Mouse (Mus musculus) heart, embryonic 15.5 days (tissue): Measurements from ENCODE around the gene Proca1. TPM values are rescaled to one million over a fixed set of nuclear protein-coding genes. Genes with fewer than 3 reads are reported as not detected.

ENCODE experiments used
- ATAC-seq: fragments of 200-750 bp; cut with Nextera tagmentation; replicated peaks from 2 replicates; pipeline ENCODE4 v1.8.0; 2017; ENCODE audit warnings: low read depth, moderate TSS enrichment; ENCODE audit not compliant: insufficient number of reproducible peaks, insufficient read depth, low FRiP score
- H3K27ac ChIP-seq: fragments of 300-500 bp; sonication (generic); 2 replicates; pipeline ENCODE4 v1.5.1; 2015; ENCODE audit warnings: mild to moderate bottlenecking, inconsistent platforms
- H3K27me3 ChIP-seq: fragments of 300-500 bp; sonication (generic); 2 replicates; pipeline ENCODE4 v1.6.1; 2015; ENCODE audit warnings: inconsistent platforms
- H3K36me3 ChIP-seq: fragments of 300-500 bp; sonication (generic); 2 replicates; pipeline ENCODE4 v1.6.1; 2015; ENCODE audit warnings: mild to moderate bottlenecking, inconsistent platforms
- H3K4me1 ChIP-seq: fragments of 300-500 bp; sonication (generic); replicated peaks from 2 replicates; pipeline ENCODE4 v1.6.1; 2015; ENCODE audit warnings: inconsistent platforms
- H3K4me2 ChIP-seq: fragments of 300-500 bp; sonication (generic); 2 replicates; pipeline ENCODE4 v1.6.1; 2015; ENCODE audit warnings: inconsistent platforms, mild to moderate bottlenecking, moderate library complexity
- H3K4me3 ChIP-seq: fragments of 300-500 bp; sonication (generic); 2 replicates; pipeline ENCODE4 v1.5.1; 2015; ENCODE audit warnings: mild to moderate bottlenecking, inconsistent platforms
- H3K9ac ChIP-seq: fragments of 300-500 bp; sonication (generic); 2 replicates; pipeline ENCODE4 v1.6.1; 2015; ENCODE audit warnings: mild to moderate bottlenecking, inconsistent platforms
- H3K9me3 ChIP-seq: fragments of 300-500 bp; sonication (generic); replicated peaks from 2 replicates; pipeline ENCODE4 v1.6.1; 2016; ENCODE audit warnings: inconsistent platforms
- WGBS: fragments of 180-500 bp; shearing (Covaris S2); methylation state at CpG from one replicate; pipeline ENCODE4 v1.1.7; 2015; ENCODE audit warnings: mixed read lengths; 5-methylcytosine and 5-hydroxymethylcytosine counted together
- polyA plus RNA-seq: library from polyadenylated mRNA; unstranded; fragments of >200 nt; fragmentation: Nextera tagmentation; extraction: Ambion mirVana; gene quantifications from 2 replicates; pipeline ENCODE4 v1.2.1, GENCODE M21; 2015

Gene Proca1
- polyA plus RNA-seq: 2.9 and 3.0 TPM in 2 replicates

GRCm38 (mm10) chr11:78193113-78193512, at the start of gene Proca1:
Gene Proca1, plus strand, starts transcription at chr11:78193392.
- peak within 1 kb of the TSS; percentile 63 for H3K4me3 ChIP-seq
- H3K27me3 ChIP-seq: no peaks in the 10 kb centered on the region
- peaks cover 33% of the 10 kb centered on the region for H3K4me1 ChIP-seq
- H3K36me3 ChIP-seq: peaks cover 24% of the 10 kb centered on the region
- 45% methylated on average over 1 of the region's 1 CpGs for WGBS
- peak within 1 kb of the TSS; percentile 89 for H3K4me2 ChIP-seq
- no peak within 1 kb of the TSS for H3K9ac ChIP-seq
- no peak within 1 kb of the TSS for H3K27ac ChIP-seq
- no peak for ATAC-seq
- H3K9me3 ChIP-seq: no peaks in the 10 kb centered on the region

DNA sequence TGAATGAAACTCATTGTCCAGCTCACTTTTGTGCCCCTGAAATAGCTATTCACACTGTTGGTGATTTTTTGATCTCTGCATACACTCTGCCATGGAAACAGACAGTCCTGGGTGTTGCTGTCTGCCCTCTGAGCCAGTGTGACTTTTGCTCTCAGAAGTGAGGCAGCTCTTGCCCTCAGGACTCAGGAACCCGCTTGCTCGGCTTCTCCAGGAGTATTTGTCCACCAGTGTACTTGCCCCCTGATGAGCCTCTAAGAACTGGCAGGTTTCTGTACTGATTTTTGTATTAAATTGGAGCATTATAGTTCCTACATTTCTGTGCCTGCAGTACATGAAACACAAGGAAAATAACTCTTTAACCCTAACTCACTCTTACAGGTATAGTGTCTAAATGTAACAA, 49.7 kb upstream of the Proca1 start:
- Histone ChIP-seq H3K27me3 (no peaks in the 10 kb centered on the region), H3K9ac (no peak overlapping the region), H3K9me3 (no peaks in the 10 kb centered on the region), H3K4me1 (peaks cover 22% of the 10 kb centered on the region), H3K4me3 (no peak overlapping the region), H3K4me2 (no peak overlapping the region), H3K36me3 (peaks cover 35% of the 10 kb centered on the region), H3K27ac (no peak overlapping the region)
- 89% methylated on average over 2 of the region's 2 CpGs for WGBS
- ATAC-seq: no peak

DNA sequence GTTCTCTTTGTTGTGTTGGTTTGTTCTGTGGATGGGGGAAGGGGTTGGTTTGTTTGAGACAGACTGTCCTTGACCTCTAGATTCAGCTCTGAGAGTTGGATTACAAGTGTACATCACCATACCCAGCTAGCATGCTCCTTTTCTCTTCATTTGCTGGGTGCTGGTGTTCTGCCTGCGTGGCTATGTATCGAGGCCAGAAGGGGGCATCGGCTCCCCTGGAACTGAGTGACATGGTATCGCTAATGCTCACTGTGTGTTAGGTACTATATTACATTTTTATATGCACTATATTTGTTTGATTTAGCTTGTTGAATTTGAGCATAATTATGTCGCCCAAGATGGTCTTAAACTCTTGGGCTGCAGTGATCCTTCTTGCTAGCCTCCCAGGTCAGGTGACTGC, 47.0 kb upstream of the Proca1 start:
- Histone ChIP-seq H3K4me2 (no peak overlapping the region), H3K4me3 (no peak overlapping the region), H3K4me1 (peaks cover 10% of the 10 kb centered on the region; the same call in 1 of the 2 replicates), H3K27ac (no peak overlapping the region), H3K36me3 (peaks cover 56% of the 10 kb centered on the region), H3K9me3 (no peaks in the 10 kb centered on the region), H3K9ac (no peak overlapping the region), H3K27me3 (no peaks in the 10 kb centered on the region)
- ATAC-seq: no peak
- 92% methylated on average over 5 of the region's 5 CpGs for WGBS

GRCm38 (mm10) chr11:78146707-78147543, 46.3 kb upstream of the Proca1 start:
- H3K27me3 ChIP-seq: no peaks in the 10 kb centered on the region
- WGBS: 86% methylated on average over 6 of the region's 6 CpGs
- no peak overlapping the region for H3K4me2 ChIP-seq
- H3K4me1 ChIP-seq: peaks cover 2% of the 10 kb centered on the region; the same call in 1 of the 2 replicates
- no peaks in the 10 kb centered on the region for H3K9me3 ChIP-seq
- ATAC-seq: no peak
- H3K9ac ChIP-seq: no peak overlapping the region
- H3K27ac ChIP-seq: no peak overlapping the region
- H3K36me3 ChIP-seq: peaks cover 59% of the 10 kb centered on the region
- H3K4me3 ChIP-seq: no peak overlapping the region

GRCm38 (mm10) chr11:78151161-78151560, 42.0 kb upstream of the Proca1 start:
- Histone ChIP-seq H3K4me1 (0 out of 2 replicates have a peak, but pooled peaks cover 7% of the 10 kb centered on the region), H3K9me3 (no peaks in the 10 kb centered on the region), H3K9ac (no peak overlapping the region), H3K27me3 (no peaks in the 10 kb centered on the region), H3K4me2 (no peak overlapping the region), H3K36me3 (peaks cover 62% of the 10 kb centered on the region), H3K4me3 (no peak overlapping the region), H3K27ac (no peak overlapping the region)
- 36% methylated on average over 1 of the region's 1 CpGs for WGBS
- no peak for ATAC-seq

DNA sequence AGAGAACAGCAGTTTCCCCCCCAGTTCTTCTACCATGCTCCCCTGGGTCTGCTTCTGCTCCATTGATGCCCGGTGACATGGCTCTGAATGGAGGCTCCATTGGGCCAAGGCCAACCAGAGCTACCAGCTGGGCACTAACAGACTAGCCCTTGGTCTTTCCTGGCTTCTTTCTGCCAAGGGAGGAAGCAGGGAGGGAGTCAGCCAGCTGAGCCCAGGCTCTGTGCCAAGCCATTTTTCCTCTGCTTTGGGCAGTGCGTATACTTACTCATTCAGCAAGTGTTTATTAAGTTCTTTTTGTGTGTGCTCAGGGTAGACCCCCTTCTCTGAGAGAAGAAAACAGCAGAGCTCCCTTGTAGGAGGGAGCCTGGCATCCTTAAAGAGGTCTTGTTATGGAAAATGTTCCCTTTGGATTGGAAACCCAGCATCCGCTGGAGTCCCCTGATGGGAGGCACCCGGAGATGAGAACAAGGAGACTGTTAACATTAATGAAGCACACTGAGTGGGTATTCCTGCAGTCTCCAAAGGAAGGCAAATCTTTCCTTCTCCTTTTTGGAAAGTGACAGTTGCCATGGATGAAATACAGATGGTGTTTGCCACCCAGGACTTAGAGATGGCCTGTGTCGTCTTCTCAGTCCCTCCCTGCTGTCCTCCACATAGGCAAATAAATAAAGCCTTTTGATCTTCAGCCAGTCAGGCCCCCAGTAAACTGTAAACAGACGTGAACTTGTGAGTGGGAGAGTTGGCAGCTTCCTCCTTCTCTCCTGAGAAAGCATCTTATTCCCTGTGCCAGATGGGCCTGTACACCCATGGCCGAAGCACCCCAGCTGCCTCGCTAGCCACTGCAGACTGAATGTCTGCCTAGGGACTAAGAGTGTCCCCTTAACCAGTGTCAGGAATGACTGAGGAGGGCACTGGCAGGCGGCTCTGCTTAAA, 40.6 kb upstream of the Proca1 start:
- no peak overlapping the region for H3K4me2 ChIP-seq
- H3K4me1 ChIP-seq: 0 out of 2 replicates have a peak, but pooled peaks cover 7% of the 10 kb centered on the region
- no peak overlapping the region for H3K9ac ChIP-seq
- H3K9me3 ChIP-seq: no peaks in the 10 kb centered on the region
- 62% methylated on average over 9 of the region's 9 CpGs for WGBS
- H3K4me3 ChIP-seq: no peak overlapping the region
- 0 out of 2 replicates have a peak, but pooled peaks have one; percentile 15 for ATAC-seq
- no peaks in the 10 kb centered on the region for H3K27me3 ChIP-seq
- peak overlapping the region; percentile 34 for H3K27ac ChIP-seq
- H3K36me3 ChIP-seq: peaks cover 62% of the 10 kb centered on the region

GRCm38 (mm10) chr11:78153778-78154177, 39.4 kb upstream of the Proca1 start:
- H3K36me3 ChIP-seq: peaks cover 65% of the 10 kb centered on the region
- H3K27ac ChIP-seq: no peak overlapping the region
- ATAC-seq: no peak
- H3K4me3 ChIP-seq: no peak overlapping the region
- no peaks in the 10 kb centered on the region for H3K27me3 ChIP-seq
- 82% methylated on average over 13 of the region's 13 CpGs for WGBS
- H3K4me2 ChIP-seq: no peak overlapping the region
- 0 out of 2 replicates have a peak, but pooled peaks cover 7% of the 10 kb centered on the region for H3K4me1 ChIP-seq
- H3K9ac ChIP-seq: no peak overlapping the region
- H3K9me3 ChIP-seq: no peaks in the 10 kb centered on the region

GRCm38 (mm10) chr11:78155674-78156073, 37.5 kb upstream of the Proca1 start:
- 81% methylated on average over 5 of the region's 5 CpGs for WGBS
- H3K27me3 ChIP-seq: no peaks in the 10 kb centered on the region
- H3K9ac ChIP-seq: no peak overlapping the region
- H3K36me3 ChIP-seq: peaks cover 67% of the 10 kb centered on the region
- H3K9me3 ChIP-seq: no peaks in the 10 kb centered on the region
- no peak overlapping the region for H3K27ac ChIP-seq
- ATAC-seq: no peak
- H3K4me2 ChIP-seq: no peak overlapping the region
- H3K4me3 ChIP-seq: no peak overlapping the region
- peaks cover 12% of the 10 kb centered on the region; the same call in 1 of the 2 replicates for H3K4me1 ChIP-seq

DNA sequence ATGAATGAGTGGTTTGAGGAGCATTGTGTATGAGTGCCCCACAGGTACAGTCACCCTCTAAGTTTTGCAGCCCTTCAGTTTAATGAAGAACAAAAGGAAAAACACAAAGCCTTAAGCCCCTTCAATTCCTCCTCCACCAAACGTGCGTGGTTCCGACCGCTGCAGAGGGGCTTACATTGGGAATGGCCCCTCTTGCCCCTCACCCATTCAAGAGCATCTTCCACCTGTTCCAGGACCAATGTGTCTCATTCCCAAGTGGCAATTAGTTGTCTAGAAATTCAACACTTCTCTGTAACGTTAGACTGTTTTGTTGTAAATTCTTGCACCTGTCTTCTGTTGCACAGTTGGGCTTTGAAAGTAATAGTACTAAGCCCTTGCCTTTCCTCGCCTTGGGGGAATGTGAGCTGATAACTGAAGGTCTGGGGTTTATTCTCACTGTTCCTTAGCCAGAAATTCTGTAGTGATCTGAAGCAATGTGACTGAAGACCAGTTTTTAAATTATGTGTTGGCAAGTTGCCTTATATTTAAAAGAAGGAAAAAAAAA, 37.0 kb upstream of the Proca1 start:
- H3K36me3 ChIP-seq: peaks cover 67% of the 10 kb centered on the region
- WGBS: 75% methylated on average over 6 of the region's 6 CpGs
- ATAC-seq: no peak
- no peaks in the 10 kb centered on the region for H3K27me3 ChIP-seq
- no peaks in the 10 kb centered on the region for H3K9me3 ChIP-seq
- no peak overlapping the region for H3K4me2 ChIP-seq
- H3K4me3 ChIP-seq: no peak overlapping the region
- H3K9ac ChIP-seq: no peak overlapping the region
- peaks cover 12% of the 10 kb centered on the region; the same call in 1 of the 2 replicates for H3K4me1 ChIP-seq
- no peak overlapping the region for H3K27ac ChIP-seq

- Histone ChIP-seq H3K36me3 (peaks cover 61% of the 10 kb centered on the region), H3K9me3 (no peaks in the 10 kb centered on the region), H3K4me1 (peaks cover 28% of the 10 kb centered on the region), H3K9ac (no peak overlapping the region), H3K27ac (no peak overlapping the region), H3K4me2 (no peak overlapping the region), H3K4me3 (no peak overlapping the region), H3K27me3 (no peaks in the 10 kb centered on the region)
- 0 out of 2 replicates have a peak, but pooled peaks have one; percentile 15 for ATAC-seq
- 13% methylated on average over 2 of the region's 2 CpGs for WGBS
Measured at GRCm38 (mm10) chr11:78159096-78159495, 34.1 kb upstream of the Proca1 start.

DNA sequence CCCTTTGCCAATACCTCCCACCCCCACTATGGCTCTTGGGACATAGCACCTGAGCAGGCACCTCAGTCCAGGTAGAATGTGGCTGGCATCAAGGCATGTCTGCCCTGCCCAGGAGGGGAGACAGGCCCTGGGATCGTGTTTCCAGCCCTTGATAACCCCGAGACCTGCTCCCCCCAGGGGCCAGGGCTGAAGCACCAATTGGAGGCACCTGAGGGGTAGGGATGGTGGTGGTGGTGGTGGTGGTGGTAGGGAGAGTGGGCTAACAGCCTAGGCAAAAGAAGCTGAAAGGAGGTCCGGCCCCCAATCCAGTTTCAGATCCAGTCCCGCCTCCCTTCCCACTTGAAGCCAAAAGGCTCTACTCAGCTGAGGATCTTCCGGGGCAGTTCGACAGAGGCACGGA, 33.6 kb upstream of the Proca1 start:
- ATAC-seq: no peak
- H3K36me3 ChIP-seq: peaks cover 56% of the 10 kb centered on the region

More for the DNA sequence above, 33.6 kb upstream of the Proca1 start:
- Histone ChIP-seq H3K4me2 (no peak overlapping the region), H3K27me3 (no peaks in the 10 kb centered on the region), H3K4me1 (peaks cover 31% of the 10 kb centered on the region), H3K9ac (no peak overlapping the region; the same call in 1 of the 2 replicates), H3K9me3 (no peaks in the 10 kb centered on the region), H3K4me3 (no peak overlapping the region), H3K27ac (no peak overlapping the region)
- 73% methylated on average over 7 of the region's 7 CpGs for WGBS
